Mouse (Mus musculus) gastrocnemius, postnatal 4 days (tissue): ENCODE measurements around the gene Fam57b. TPM values are rescaled to one million over a fixed set of nuclear protein-coding genes. Genes with fewer than 3 reads are reported as not detected.
A peak's percentile ranks its signal among the peaks of the same experiment; 100 is the strongest.
"Not testable (repeated sequence)": the region's sequence is repeated elsewhere in the genome, so short reads cannot be mapped to it uniquely, and the experiment has no call there.

Experiments
- DNase-seq, 2 experiments: peaks; one replicate each; pipeline ENCODE4 v3.0.0; 2021 to 2022; ENCODE audit warnings: low spot score in 2 of 2, mixed read lengths in 2 of 2
- total RNA-seq, 2 experiments: library from RNA; stranded (reverse); gene quantifications; 2 replicates each; pipeline ENCODE4 v1.2.3; 2021

The Fam57b gene
- total RNA-seq, 2 experiments from 2014 or later = 8.4 to 11.2 TPM

DNA sequence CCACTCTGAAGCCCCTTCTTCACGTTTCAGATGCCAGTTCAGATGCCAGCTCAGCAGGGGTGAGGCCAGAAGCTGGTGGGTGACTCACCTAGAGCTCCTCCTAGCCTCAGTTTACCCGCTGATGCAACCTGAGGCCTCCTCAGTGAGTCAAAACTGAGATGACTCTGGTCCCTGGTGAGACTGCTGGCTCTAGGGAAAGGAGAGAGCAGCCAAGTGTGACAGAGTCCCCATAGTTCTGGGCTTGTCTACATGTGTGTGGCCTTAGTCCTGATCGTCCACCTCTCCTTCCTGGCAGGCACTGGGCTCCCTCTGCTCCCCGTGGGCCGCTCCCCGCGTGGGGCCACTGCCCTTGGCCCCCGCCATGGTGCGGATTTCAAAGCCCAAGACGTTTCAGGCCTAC lies 20.0 kb upstream of the Fam57b start:
- no peak for DNase-seq

DNA sequence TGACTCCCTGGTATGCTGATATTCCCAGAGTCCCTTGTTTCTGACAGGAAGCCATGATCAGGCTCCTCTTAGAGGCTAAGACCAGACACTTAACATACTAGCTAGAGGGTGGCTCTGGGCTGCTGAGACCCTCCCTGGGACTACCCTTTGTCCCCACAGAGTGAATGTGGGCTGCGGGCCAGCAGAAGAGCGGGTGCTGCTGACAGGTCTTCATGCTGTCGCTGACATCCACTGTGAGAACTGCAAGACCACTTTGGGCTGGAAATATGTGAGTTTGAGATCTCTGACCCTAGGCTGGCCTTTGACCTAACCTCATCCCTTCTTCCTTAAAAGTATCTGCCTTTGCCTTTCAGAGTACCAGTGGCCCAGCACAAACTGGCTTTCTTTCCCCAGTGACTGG lies 19.3 kb upstream of the Fam57b start:
- no peak for DNase-seq

DNA sequence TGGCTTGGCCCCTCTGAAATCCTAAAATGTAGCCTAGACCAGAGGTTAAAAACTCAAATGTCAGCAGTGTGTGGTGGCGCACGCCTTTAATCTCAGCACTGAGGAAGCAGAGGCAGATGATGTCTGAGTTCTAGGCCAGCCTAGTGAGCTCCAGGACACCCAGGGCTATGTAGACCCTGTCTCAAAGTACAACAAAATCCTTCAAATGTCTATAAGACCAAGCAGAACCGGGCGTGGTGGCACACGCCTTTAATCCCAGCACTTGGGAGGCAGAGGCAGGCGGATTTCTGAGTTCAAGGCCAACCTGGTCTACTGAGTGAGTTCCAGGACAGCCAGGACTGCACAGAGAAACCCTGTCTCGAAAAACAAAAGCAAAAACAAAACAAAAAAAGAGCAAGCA lies 18.4 kb upstream of the Fam57b start:
- not testable (repeated sequence) for DNase-seq

DNA sequence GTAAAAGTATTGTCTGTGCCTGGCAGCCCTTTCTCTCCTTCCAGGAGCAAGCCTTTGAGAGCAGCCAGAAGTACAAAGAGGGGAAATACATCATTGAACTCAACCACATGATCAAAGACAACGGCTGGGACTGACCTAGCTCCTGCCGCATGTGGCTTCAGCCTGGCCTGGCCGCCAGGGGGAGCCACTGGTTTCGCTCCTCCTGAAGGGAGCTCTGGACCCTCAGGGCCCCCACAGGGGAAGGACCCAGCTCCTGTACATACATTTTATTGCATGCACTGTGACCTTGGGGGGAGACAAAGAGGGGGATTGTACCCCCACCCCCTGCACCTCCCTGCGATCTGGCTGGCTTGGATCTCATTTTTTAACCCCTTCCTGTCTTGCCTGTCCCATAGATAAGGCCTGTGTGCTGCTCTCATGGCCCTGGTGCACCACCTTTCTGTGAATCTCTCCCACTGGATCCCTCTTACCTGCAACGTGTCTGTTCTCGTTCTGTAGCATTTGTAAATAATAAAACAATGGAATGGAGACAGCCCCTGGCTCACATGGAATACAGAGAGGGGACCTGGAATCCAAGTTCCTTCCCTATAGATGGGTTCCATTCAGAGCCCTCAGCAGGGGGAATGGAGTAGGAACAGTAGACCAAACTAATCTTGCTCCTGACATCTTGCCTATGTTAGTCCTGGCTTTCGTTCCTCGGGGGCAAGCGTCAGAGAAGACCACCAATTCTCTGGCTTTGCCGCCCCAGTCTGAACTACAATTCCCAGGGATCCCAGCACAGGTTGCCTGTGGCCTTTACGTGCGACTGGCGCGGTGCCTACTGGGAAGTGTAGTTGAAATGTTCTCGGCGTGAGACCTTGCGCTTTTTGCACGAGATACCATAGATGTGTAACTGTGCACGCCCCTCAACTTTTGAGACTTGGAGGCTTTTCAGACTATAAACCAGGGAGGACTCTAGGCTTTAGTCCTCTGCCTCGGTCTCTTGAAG lies 17.2 kb upstream of the Fam57b start:
- DNase-seq = peak; percentile 76 to 89

DNA sequence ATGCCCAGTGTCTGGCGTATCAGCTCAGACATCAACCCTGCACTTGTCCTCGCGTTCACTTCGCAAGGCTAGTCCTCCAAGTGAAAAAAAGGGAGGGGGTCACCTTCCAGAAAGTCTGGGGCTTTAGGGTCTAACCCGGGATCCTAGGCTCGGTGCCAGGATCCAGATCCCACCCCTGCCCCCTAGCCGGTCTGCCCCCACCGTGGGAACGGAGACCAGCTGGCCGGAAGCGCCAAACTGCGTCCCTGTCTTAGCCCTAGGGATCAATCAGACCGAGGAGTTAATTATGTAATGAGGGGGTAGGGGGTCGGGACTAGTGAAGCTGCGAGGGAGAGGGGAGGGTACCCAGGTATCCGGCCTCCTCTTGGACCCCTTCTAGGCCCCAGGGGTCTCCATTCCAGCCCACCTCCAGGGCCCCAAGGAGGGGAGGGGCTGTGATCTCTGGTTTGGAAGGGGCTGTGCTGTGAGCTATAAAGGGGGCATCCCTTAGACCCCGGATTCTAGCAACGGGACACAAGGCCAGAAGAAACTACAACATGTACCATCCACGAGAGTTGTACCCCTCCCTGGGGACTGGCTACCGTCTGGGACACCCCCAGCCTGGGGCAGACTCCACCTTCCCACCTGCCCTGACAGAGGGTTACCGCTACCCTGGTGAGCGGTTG lies 16.4 kb upstream of the Fam57b start, which contains the start of gene Tbx6:
Gene Tbx6, plus strand, starts transcription at position 513 of the 665 bp plus-strand sequence.
- DNase-seq = no peak

DNA sequence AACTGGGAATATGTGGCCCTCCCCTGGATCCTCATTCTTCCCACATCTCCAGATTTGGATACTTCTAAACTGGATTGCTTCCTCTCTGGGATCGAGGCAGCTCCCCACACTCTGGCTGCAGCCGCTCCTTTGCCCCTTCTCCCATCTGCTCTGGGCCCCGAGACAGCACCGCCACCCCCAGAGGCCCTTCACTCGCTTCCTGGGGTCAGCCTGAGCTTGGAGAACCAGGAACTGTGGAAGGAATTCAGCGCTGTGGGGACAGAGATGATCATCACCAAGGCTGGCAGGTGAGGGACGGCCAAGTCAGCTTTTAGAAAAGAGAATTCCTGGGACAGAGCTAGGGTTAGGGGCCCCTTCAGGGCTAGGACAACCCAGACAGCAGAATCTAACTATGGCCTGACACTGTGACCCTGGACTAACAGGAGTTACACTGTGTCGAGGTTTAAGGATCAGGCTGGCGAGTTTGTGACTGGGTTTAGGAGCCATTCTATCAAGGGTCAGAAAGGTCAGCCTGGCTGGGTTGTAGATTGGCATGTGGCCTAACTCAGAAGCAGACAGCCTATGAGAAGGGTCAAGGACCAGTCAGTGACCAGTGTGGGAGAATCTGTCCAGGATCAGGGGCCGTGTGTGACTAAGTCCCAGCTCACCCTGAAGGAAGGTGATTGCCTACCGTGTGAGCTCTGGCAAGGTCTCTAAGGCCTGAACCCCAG lies 15.7 kb upstream of the Fam57b start:
- no peak for DNase-seq

DNA sequence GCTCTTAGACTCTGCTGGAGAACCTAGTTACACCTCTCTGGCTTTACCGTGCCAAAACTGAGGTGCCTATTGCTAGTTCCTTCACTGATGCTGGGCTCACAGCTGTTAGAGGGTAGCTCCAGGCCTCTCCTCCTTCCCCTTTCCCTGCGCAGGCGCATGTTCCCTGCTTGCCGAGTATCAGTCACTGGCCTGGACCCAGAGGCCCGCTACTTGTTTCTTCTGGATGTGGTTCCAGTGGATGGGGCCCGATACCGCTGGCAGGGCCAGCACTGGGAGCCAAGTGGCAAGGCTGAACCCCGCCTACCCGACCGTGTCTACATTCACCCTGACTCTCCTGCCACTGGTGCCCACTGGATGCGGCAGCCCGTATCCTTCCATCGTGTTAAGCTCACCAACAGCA lies 14.8 kb upstream of the Fam57b start:
- no peak for DNase-seq

DNA sequence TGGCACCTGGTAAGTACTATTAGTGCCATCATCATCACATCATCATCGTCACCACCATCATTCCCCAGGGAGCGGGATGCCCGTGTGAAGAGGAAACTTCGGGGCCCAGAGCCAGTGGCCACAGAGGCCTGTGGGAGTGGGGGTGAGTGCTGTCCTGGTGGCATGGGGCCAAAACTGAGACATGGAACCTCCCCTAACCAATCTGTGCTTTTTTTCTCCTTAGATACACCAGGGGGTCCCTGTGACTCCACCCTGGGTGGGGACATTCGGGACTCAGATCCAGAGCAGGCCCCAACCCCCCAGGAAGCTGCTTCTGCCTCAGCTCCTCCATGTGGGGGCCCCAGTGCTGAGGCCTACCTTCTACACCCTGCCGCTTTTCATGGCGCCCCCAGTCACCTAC lies 13.0 kb upstream of the Fam57b start:
- no peak for DNase-seq

DNA sequence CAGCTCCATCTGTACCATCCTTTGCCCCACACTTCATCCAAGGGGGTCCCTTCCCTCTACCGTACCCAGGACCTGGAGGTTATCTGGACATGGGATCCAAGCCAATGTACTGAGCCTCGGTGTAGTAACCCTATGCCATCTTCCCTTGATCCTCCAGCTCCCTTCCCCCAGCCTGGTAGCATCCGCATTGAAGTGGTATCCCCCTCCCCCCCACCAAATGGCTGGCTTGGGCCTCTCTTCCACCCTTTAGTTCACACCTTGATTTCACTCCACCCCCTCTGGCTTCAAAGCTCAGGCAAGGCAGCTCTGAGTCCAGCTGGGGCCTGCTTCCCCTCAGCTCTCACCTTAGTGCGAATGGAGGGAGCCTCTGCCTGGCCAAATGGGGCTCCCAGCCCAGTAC lies 12.4 kb upstream of the Fam57b start:
- no peak for DNase-seq

DNA sequence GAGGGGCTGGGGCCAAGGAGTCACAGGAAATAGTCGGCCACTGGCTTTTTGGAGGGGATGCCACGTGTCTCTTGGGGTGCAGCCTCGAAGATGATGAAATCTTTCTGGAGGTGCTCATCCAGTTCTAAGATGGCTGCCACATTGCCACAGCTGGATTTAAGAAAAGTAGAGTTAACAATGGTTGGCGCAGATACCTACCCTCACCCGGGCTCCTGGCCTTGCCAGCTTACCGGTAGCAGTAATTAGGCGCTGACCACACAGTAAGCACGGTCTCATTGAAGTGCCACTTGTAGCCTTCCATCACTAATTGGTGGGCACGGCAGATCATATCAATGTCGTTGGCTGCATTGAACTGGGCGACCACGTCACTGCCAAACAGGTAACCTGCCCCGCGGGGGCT lies 11.3 kb upstream of the Fam57b start:
- no peak for DNase-seq

DNA sequence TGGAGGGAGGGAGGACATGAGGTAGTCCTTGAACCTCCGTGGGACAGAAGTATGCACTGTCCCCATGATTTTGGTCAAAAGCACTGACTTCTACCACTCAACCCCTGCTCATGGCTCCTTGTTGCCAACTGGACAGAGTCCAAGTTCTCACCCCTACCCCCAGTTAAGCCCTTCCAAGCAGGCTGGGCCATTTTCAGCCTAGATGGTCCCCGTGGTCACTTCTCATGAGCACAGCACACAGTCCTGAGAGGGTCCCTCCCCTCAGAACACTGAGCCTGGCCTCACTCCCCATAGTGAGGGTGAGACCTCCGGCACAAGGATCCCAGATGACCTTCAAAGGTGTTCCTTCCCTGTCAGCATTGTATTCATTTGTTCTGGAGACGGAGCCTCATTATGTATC lies 8.3 kb upstream of the Fam57b start:
- DNase-seq = no peak

DNA sequence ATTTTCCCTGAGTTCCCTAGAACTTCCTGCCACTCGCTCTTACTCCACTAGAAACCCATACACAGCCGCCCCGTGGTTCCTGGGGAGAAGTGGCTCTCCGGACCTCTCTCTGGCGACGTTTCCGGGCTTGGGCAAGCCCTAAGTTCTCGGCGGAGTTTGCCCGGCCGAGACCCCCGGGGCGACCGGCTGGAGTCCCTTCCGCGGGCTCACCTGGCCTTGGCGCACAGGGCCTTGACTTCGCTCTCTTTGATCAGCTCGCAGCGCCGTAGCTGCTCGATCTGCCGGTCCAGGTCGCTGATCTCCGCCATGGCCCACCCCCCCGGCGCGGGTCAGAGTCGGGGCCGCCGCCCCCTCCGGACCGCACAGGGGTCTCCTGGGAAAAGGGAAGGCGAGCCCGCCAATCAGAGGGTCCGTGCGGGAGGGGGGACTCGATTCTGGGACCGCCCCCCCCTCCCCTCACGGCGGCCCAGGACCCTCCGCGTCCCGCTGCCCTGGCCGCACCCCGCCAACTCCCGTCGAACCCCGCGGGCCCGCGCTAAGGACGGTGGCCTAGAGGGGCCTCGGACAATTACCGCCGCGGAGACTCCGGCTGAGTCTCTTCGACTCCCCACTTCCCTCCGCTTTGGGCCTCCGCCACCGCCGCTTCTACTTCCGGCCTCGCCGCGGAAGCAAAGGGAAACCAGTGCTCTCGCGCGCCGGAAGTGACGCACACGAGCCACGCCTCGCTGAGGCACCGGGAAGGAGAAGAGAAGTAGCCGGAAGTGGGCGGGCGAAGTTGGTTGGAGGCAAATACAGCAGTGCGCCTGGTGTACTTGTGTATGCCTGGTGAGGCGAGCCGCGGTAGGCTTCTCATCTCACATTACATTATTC lies 5.4 kb upstream of the Fam57b start, which contains the start of gene Ppp4c:
Gene Ppp4c, minus strand, starts transcription at position 646 of the 870 bp plus-strand sequence.
- DNase-seq = peak; percentile 94 to 99

DNA sequence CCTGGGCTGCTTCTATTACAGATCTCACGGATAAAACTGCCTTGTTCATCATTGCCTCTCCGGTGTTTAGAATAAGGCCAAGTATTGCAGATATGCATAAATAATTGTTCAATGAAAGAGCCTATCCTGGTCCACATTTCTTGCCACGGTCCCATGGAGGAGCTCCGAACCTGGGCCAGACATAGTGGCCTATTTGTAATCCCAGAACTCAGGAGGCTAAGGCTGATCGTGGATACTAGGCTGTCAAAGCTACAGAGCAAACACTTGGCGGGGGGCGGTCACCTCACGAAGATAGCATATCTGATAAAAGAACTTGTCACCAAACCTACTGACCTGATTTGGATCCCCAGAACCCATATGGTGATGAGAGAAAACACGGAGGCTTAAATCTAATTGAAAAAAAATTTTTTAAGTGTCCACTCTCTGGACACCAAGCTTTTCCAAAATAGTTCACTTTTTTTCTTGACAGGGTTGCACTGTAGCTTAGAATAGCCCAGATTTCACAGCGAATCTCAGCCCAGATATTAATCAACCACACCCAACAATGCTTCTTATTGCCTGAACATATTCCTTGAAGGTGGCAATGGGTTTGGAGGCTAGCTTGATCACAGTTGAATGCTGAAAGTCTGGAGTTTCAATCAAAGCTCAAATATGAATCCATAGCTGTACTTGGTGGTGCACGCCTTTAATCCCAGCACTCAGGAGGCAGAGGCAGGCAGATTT lies 4.6 kb upstream of the Fam57b start:
- DNase-seq = no peak

DNA sequence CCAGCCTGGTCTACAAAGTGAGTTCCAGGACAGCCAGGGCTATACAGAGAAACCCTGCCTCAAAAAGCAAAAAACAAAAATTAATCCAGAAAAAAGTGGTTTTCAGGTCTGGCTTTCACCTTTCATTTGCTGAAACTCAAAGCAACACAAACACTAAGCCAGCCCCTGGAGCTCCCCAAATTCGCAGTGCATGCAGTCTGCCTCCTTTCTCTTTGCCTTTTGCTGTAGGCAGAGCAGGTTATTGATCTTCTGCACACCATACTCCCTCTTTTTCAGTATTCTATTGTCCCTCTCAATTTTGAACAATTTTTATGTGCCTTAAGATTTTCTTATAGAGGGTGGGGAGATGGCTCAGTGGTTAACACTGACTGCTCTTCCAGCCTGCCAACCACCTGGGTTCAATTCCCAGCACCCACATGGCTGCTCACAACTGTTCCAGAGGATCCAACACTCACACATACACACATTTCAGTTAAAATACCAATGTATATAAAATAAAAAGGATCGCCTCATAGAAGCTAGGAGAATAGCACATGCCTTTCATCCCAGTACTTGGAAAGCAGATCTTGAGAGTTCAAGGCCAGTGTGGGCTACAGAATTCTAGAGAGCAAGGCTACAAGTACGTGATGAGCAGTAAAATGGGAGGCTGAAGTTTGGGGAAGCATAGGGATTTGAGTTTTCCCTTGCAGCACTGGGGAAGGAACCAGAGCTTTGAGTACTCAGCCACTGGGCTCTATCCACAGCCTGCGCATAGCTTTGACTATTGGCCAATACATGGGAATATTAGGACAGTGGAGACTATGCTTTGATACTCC lies 3.8 kb upstream of the Fam57b start:
- no peak for DNase-seq

DNA sequence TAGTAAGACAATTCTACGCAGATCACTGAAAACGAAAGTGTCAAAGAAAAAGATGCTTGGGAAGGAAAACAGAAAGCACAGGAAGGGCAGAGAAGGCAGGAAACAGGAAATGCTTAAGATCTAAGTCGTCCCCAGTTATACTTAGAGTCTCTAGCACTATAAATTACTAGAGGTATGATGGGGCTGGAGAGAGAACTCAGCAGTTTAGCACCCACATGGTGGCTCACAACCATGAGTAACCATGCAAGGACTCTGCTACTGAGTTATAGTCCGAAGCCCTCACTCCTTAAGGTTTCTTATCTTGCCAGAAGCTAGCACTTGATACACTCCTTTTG lies 3.2 kb upstream of the Fam57b start:
- no peak for DNase-seq

DNA sequence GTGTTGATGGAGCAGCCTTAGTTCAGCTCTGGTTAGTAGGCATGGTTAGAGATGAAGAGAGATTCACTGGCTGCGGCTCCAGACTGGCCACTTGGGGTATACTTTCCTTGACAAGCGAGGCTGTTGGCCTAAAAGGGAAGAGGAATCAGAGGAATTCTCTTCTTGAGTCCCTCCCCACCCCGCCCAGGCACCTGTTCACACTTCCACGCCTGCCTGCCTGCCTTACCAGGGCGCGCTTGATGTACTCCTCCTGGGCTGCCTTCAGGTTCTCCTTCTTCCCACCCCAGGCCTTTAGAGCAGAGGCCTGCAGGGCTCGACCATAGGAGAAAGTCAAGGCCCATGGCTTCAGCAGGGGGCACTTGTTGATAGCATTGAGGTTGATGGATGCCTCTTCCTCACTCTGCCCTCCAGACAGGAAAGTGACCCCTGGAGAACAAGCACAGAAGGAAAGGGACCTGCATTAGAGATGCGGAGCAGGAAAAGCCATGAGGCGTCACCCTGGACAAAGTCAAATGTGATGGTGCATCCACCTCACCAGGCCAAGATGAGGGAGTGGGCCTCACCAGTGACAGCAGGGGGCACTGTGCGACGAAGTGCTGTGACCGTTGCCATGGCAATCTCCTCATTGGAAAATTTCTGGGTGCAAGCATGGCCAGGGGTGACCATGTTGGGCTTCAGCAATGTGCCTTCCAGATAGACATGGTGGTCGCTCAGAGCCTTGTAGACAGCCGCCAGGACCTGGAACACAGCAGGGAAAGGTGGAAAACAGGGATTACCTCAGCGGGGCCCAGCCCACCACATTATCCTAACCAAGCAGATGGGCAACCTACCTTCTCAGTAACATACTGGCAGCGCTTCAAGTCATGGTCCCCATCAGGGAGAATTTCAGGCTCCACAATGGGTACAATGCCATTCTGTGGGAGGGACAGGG lies 1.8 kb upstream of the Fam57b start:
- no peak for DNase-seq

DNA sequence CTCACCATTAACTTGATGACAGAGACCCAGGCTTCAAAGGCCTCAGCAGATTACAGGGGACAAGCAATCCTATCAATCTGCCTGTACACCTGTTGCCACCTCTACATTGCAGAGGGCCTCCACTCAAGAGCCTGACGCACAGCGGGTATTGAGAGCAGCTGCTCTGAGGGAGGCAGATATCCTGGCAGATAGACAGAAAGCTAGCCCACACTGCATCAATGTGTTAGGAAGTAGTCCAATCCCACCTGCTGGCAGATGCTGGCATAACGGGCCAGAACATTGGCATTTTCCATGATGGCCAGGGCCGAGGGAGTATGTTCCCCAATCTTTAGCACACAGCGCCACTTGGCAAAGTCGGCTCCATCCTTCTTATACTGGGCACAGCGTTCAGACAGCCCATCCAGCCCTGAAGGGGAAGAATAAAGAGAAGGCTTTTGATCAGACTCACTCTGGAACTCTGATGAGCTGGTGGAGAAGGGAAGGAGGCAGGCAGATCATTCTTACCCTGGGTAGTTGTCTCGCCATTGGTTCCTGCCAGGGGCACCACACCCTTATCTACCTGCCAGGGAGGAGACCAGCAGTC lies 1.0 kb upstream of the Fam57b start:
- DNase-seq = no peak
